Mouse (Mus musculus) erythroid progenitor cell, adult 5-6 weeks (primary cell): ENCODE results near the gene Prkar2b. TPM values are rescaled to one million over a fixed set of nuclear protein-coding genes. Genes with fewer than 3 reads are reported as not detected.

Source experiments
- ATAC-seq: replicated peaks from 2 replicates; pipeline ENCODE4 v1.8.0; 2016; ENCODE audit warnings: moderate number of reproducible peaks, mild to moderate bottlenecking, moderate TSS enrichment, inconsistent platforms; ENCODE audit not compliant: poor library complexity, low FRiP score, severe bottlenecking
- total RNA-seq, 2 experiments: library from RNA; stranded (forward) in 1 of 2; stranded (reverse) in 1 of 2; fragments of 150-400 nt in 1 of 2; fragments of 186-747, 209-891 nt in 1 of 2; gene quantifications; 2 replicates each; pipeline versions ENCODE4 v1.2.3 to v1.2.4; 2015 to 2017; ENCODE audit warnings: low replicate concordance in 2 of 2

Prkar2b gene
- 160 and 200 TPM in 2 replicates for total RNA-seq (2015; ENCODE audit: low replicate concordance)
- 154 and 188 TPM in 2 replicates for total RNA-seq (2017; ENCODE audit: low replicate concordance)

- peak; percentile 84 for ATAC-seq
Measured at GRCm38 (mm10) chr12:32061090-32061930, at the start of gene Prkar2b. Gene Prkar2b, minus strand, starts transcription at chr12:32061296.

- no peak for ATAC-seq
Measured at GRCm38 (mm10) chr12:32109201-32109600, 48.1 kb upstream of the Prkar2b start.

- ATAC-seq, result no peak
Measured at GRCm38 (mm10) chr12:32104955-32105521, 43.9 kb upstream of the Prkar2b start.

GRCm38 (mm10) chr12:32104451-32104862, 43.4 kb upstream of the Prkar2b start:
- ATAC-seq, result peak; percentile 97

GRCm38 (mm10) chr12:32101306-32101705, 40.2 kb upstream of the Prkar2b start:
- no peak for ATAC-seq

GRCm38 (mm10) chr12:32099686-32100206, 38.6 kb upstream of the Prkar2b start:
- ATAC-seq, result no peak

GRCm38 (mm10) chr12:32098596-32098995, 37.5 kb upstream of the Prkar2b start:
- ATAC-seq, result no peak

- no peak for ATAC-seq
Measured at GRCm38 (mm10) chr12:32097107-32097506, 36.0 kb upstream of the Prkar2b start.

- no peak for ATAC-seq
Measured at GRCm38 (mm10) chr12:32095164-32095563, 34.1 kb upstream of the Prkar2b start.

- no peak for ATAC-seq
Measured at GRCm38 (mm10) chr12:32092452-32092851, 31.4 kb upstream of the Prkar2b start.

- no peak for ATAC-seq
Measured at GRCm38 (mm10) chr12:32088566-32088965, 27.5 kb upstream of the Prkar2b start.

GRCm38 (mm10) chr12:32087339-32087738, 26.2 kb upstream of the Prkar2b start:
- ATAC-seq, result no peak; the same call in 1 of the 2 replicates

- ATAC-seq, result peak; percentile 91
Measured at GRCm38 (mm10) chr12:32086874-32087273, 25.8 kb upstream of the Prkar2b start.

- ATAC-seq, result no peak
Measured at GRCm38 (mm10) chr12:32085856-32086255, 24.8 kb upstream of the Prkar2b start.

GRCm38 (mm10) chr12:32085189-32085588, 24.1 kb upstream of the Prkar2b start:
- no peak for ATAC-seq

GRCm38 (mm10) chr12:32084601-32085000, 23.5 kb upstream of the Prkar2b start:
- no peak for ATAC-seq

GRCm38 (mm10) chr12:32080692-32081091, 19.6 kb upstream of the Prkar2b start:
- no peak for ATAC-seq

- ATAC-seq, result no peak
Measured at GRCm38 (mm10) chr12:32077403-32077802, 16.3 kb upstream of the Prkar2b start.

- no peak for ATAC-seq
Measured at GRCm38 (mm10) chr12:32075831-32076715, 15.0 kb upstream of the Prkar2b start.

GRCm38 (mm10) chr12:32074271-32074670, 13.2 kb upstream of the Prkar2b start:
- ATAC-seq, result no peak
